ENCODE assay signal across 10 mouse cellular contexts in the genomic region with DNA sequence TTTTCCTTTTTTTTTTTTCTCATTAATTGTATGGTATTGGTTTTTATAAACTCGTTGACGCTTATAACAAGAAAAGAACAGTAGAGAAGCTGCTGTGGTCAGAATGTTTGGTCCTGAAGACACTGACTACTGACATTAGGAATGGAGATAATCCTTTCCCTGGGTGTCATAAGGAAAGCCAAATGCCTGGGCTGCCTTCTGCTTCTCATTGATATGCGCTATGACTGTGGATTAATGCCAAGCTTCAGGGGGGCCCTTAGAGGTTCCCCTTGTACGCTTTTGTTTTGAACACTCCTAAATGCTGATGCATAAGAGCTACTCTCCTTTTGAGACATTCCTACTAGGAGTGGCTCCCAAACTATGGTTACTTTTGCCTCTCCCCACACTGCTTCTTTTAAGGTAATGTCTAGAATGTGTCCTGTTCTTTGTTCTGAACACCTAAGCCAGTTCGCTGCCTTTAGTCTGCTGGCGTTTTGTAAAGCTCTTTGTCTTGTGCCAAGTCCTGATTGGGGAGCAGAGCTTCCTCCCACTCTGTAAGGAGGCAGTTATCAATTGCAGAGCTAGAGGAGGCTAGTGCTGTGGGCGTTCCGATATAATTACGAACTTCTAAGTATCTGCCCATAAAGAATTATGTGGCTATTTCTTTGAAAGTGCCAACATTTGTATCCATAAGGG.
DNase-seq lines count a peak whose midpoint lies in the region; ATAC-seq and TF ChIP-seq lines count a peak whose summit lies in the region.
"Had no signal": no experiment of that assay in that cellular context is flagged by ENCODE, and none has a peak within 500 bp of the region (broad histone marks: within the 10 kb centered on the region; RNA-seq: fewer than 3 reads in every experiment).

No protein-coding gene starts in this region.

- H3K9ac ChIP-seq in heart, embryonic 15.5 days, result no peak overlapping the region
- H3K9ac ChIP-seq in MEL (ENCODE audit: control insufficient read depth, low read depth, low read length, poor library complexity, severe bottlenecking), result no peak overlapping the region
- H3K9ac ChIP-seq in embryonic facial prominence, embryonic 14.5 days (ENCODE audit: low read depth, low read length), result no peak overlapping the region
- H3K9ac ChIP-seq in hindbrain, postnatal 0 days (replicated peaks; ENCODE audit: low read length), result no peak overlapping the region
- H3K9ac ChIP-seq: liver, embryonic 15.5 days; neural tube, embryonic 12.5 days had no signal

- peak overlapping the region; percentile 75 for H3K27ac ChIP-seq in heart, embryonic 15.5 days
- no peak overlapping the region for H3K27ac ChIP-seq in MEL (ENCODE audit: control insufficient read depth, low read depth, low read length)
- no peak overlapping the region for H3K27ac ChIP-seq in embryonic facial prominence, embryonic 14.5 days (replicated peaks; ENCODE audit: low read depth, low read length)
- 0 out of 2 replicates have a peak overlapping the region, but pooled peaks have one; percentile 32 for H3K27ac ChIP-seq in hindbrain, postnatal 0 days
- H3K27ac ChIP-seq: liver, embryonic 15.5 days; neural tube, embryonic 12.5 days had no signal

- H3K4me3 ChIP-seq in heart, embryonic 15.5 days, result no peak overlapping the region
- H3K4me3 ChIP-seq in MEL (ENCODE audit: control insufficient read depth in 1 of 2, insufficient read depth in 1 of 2, low read depth in 2 of 2, low read length in 2 of 2), result no peak overlapping the region
- no peak overlapping the region for H3K4me3 ChIP-seq in embryonic facial prominence, embryonic 14.5 days (ENCODE audit: low read depth, low read length)
- H3K4me3 ChIP-seq in hindbrain, postnatal 0 days (ENCODE audit: low read length), result no peak overlapping the region
- H3K4me3 ChIP-seq: liver, embryonic 15.5 days; neural tube, embryonic 12.5 days had no signal

- peak overlapping the region; percentile 32 for H3K4me2 ChIP-seq in heart, embryonic 15.5 days
- 0 out of 2 replicates have a peak overlapping the region, but pooled peaks have one; percentile 18 for H3K4me2 ChIP-seq in embryonic facial prominence, embryonic 14.5 days (ENCODE audit: low read depth, low read length)
- H3K4me2 ChIP-seq in hindbrain, postnatal 0 days (ENCODE audit: low read depth, low read length), result 0 out of 2 replicates have a peak overlapping the region, but pooled peaks have one; percentile 31
- H3K4me2 ChIP-seq: liver, embryonic 15.5 days; neural tube, embryonic 12.5 days had no signal

- TF ChIP-seq RAD21 in MEL (IDR thresholded peaks at IDR 0.05; ENCODE audit: low read depth, low read length), result no peak

- peaks cover 51% of the 10 kb centered on the region for H3K4me1 ChIP-seq in heart, embryonic 15.5 days (replicated peaks)
- H3K4me1 ChIP-seq in MEL (ENCODE audit: control insufficient read depth in 1 of 2, insufficient read depth in 2 of 2, low read length in 2 of 2), result peaks cover 3 to 6% of the 10 kb centered on the region in 2 experiments; a peak in 3 of 4 replicates
- H3K4me1 ChIP-seq in embryonic facial prominence, embryonic 14.5 days (ENCODE audit: control insufficient read depth, insufficient read depth, low read length), result peaks cover 16% of the 10 kb centered on the region
- peaks cover 9% of the 10 kb centered on the region; the same call in 1 of the 2 replicates for H3K4me1 ChIP-seq in hindbrain, postnatal 0 days (ENCODE audit: insufficient read depth, low read length)
- H3K4me1 ChIP-seq: liver, embryonic 15.5 days had no signal

- H3K36me3 ChIP-seq in heart, embryonic 15.5 days, result no peaks in the 10 kb centered on the region
- H3K36me3 ChIP-seq in MEL (ENCODE audit: control insufficient read depth in 1 of 2, insufficient read depth in 2 of 2, low read length in 2 of 2), result peaks cover 0 to 32% of the 10 kb centered on the region in 2 experiments; a peak in 2 of 4 replicates
- no peaks in the 10 kb centered on the region for H3K36me3 ChIP-seq in embryonic facial prominence, embryonic 14.5 days (ENCODE audit: control insufficient read depth, insufficient read depth, low read length)
- no peaks in the 10 kb centered on the region for H3K36me3 ChIP-seq in hindbrain, postnatal 0 days (ENCODE audit: insufficient read depth, low read length)
- H3K36me3 ChIP-seq: liver, embryonic 15.5 days; neural tube, embryonic 12.5 days had no signal

- no peak for TF ChIP-seq EP300 in MEL (IDR thresholded peaks at IDR 0.05; ENCODE audit: low read depth in 1 of 2, low read length in 2 of 2)

- DNase-seq in heart, postnatal 10 days, result no peak
- peak; percentile 24 for DNase-seq in MEL (ENCODE audit: low read depth, low spot score)
- peak; percentile 23 for DNase-seq in embryonic facial prominence, embryonic 14.5 days (ENCODE audit: low spot score)
- peak; percentile 57 for DNase-seq in hindbrain, postnatal 0 days (ENCODE audit: low spot score)
- no peak for DNase-seq in urinary bladder, adult 2 months (ENCODE audit: low spot score)
- DNase-seq in layer of hippocampus, adult 9-11 months, result no peak
- DNase-seq: kidney, postnatal 14 days had no signal

- no peaks in the 10 kb centered on the region for H3K27me3 ChIP-seq in heart, embryonic 15.5 days
- no peaks in the 10 kb centered on the region for H3K27me3 ChIP-seq in MEL (ENCODE audit: control insufficient read depth in 1 of 2, insufficient read depth in 2 of 2, low read length in 2 of 2)
- no peaks in the 10 kb centered on the region for H3K27me3 ChIP-seq in embryonic facial prominence, embryonic 14.5 days (replicated peaks; ENCODE audit: control insufficient read depth, insufficient read depth, low read length)
- no peaks in the 10 kb centered on the region for H3K27me3 ChIP-seq in hindbrain, postnatal 0 days (ENCODE audit: insufficient read depth, low read length)
- H3K27me3 ChIP-seq: liver, embryonic 15.5 days; neural tube, embryonic 12.5 days had no signal

- no peak for TF ChIP-seq POLR2A in MEL (IDR thresholded peaks at IDR 0.05; ENCODE audit: control insufficient read depth in 1 of 2, insufficient read depth in 1 of 2, low read depth in 1 of 2, low read length in 2 of 2, poor library complexity in 1 of 2)

- H3K9me3 ChIP-seq in heart, embryonic 15.5 days (replicated peaks), result no peaks in the 10 kb centered on the region
- H3K9me3 ChIP-seq in MEL (replicated peaks; ENCODE audit: insufficient read depth, low read length), result no peaks in the 10 kb centered on the region
- no peaks in the 10 kb centered on the region for H3K9me3 ChIP-seq in embryonic facial prominence, embryonic 14.5 days (ENCODE audit: control insufficient read depth, low read length)
- no peaks in the 10 kb centered on the region for H3K9me3 ChIP-seq in hindbrain, postnatal 0 days (ENCODE audit: low read length)
- H3K9me3 ChIP-seq: liver, embryonic 15.5 days; neural tube, embryonic 12.5 days had no signal

- intact Hi-C loops in heart, postnatal 10 days (cut with DNase I), result no loop called here

- ATAC-seq in heart, embryonic 15.5 days (replicated peaks; ENCODE audit: insufficient number of reproducible peaks, insufficient read depth, low FRiP score, low read depth), result no peak
- ATAC-seq in embryonic facial prominence, embryonic 14.5 days (ENCODE audit: low read depth), result no peak
- ATAC-seq in hindbrain, postnatal 0 days, result 0 out of 2 replicates have a peak, but pooled peaks have one; percentile 51

- 35% methylated on average over 9 of the region's 9 CpGs for WGBS in heart, embryonic 15.5 days
- WGBS in embryonic facial prominence, embryonic 14.5 days, result 51% methylated on average over 9 of the region's 9 CpGs
- WGBS in hindbrain, postnatal 0 days, result 29% methylated on average over 9 of the region's 9 CpGs

- H3K79me2 ChIP-seq in MEL (ENCODE audit: control insufficient read depth, insufficient read depth, low read length, poor library complexity), result no peaks in the 10 kb centered on the region

- no peak for TF ChIP-seq CTCF in MEL (IDR thresholded peaks at IDR 0.05 in 2 of 3, conservative IDR thresholded peaks at IDR 0.05 in 1 of 3; ENCODE audit: control insufficient read depth in 1 of 3, insufficient read depth in 1 of 3, low read depth in 2 of 3, low read length in 3 of 3, poor library complexity in 1 of 3, severe bottlenecking in 1 of 3)
- no peak for TF ChIP-seq CTCF in hindbrain, postnatal 0 days (IDR thresholded peaks at IDR 0.05; ENCODE audit: low read depth)

TF ChIP-seq in MEL, 35 proteins besides CTCF, POLR2A, EP300 and RAD21:
- no peak for TF ChIP-seq GABPA (IDR thresholded peaks at IDR 0.05; ENCODE audit: low read depth, low read length)
- no peak for TF ChIP-seq BHLHE40 (IDR thresholded peaks at IDR 0.05; ENCODE audit: borderline replicate concordance, low read depth, low read length)
- TF ChIP-seq ZKSCAN1 (IDR thresholded peaks at IDR 0.05; ENCODE audit: low read depth, low read length), result no peak
- TF ChIP-seq ETS1 (IDR thresholded peaks at IDR 0.05; ENCODE audit: low read depth, low read length), result no peak
- TF ChIP-seq USF2 (IDR thresholded peaks at IDR 0.05; ENCODE audit: borderline replicate concordance in 1 of 2, insufficient read depth in 1 of 2, low read depth in 1 of 2, low read length in 2 of 2), result no peak
- TF ChIP-seq ZMIZ1 (IDR thresholded peaks at IDR 0.05; ENCODE audit: low read depth, low read length), result no peak
- TF ChIP-seq ZNF384 (IDR thresholded peaks at IDR 0.05; ENCODE audit: low read depth, low read length), result no peak
- TF ChIP-seq MYC (IDR thresholded peaks at IDR 0.05; ENCODE audit: low read depth, low read length), result no peak
- no peak for TF ChIP-seq TCF12 (IDR thresholded peaks at IDR 0.05; ENCODE audit: low read depth, low read length)
- TF ChIP-seq RCOR1 (IDR thresholded peaks at IDR 0.05; ENCODE audit: low read depth, low read length), result no peak
- no peak for TF ChIP-seq MAFK (IDR thresholded peaks at IDR 0.05; ENCODE audit: borderline replicate concordance, low read depth, low read length)
- no peak for TF ChIP-seq SIN3A (IDR thresholded peaks at IDR 0.05; ENCODE audit: low read length)
- TF ChIP-seq NELFE (IDR thresholded peaks at IDR 0.05; ENCODE audit: low read depth, low read length), result no peak

Comparison
In these comparisons a context has a peak if more than half of its experiments do, and no peak if none do; other contexts are left out.
1. H3K27ac ChIP-seq: peak in heart, embryonic 15.5 days (single experiment) and hindbrain, postnatal 0 days (single experiment); none in MEL (single experiment) and embryonic facial prominence, embryonic 14.5 days (single experiment).
2. DNase-seq: peak in MEL (single experiment), embryonic facial prominence, embryonic 14.5 days (single experiment) and hindbrain, postnatal 0 days (single experiment); none in heart, postnatal 10 days (0 of 2), urinary bladder, adult 2 months (single experiment) and layer of hippocampus, adult 9-11 months (single experiment).
3. Peak in every context shown above with its lines, with median percentiles within 50 percentile points of each other: H3K4me2 ChIP-seq.